Mouse (Mus musculus) cerebellum, adult 2 months (tissue): ENCODE results near the gene Arid5b. TPM values are rescaled to one million over a fixed set of nuclear protein-coding genes. Genes with fewer than 3 reads are reported as not detected.

Experiments
- DNase-seq, 2 experiments: peaks; one replicate each; pipeline ENCODE4 v3.0.0; 2021
- H3K27ac ChIP-seq: fragments of 200-500 bp; 2 replicates; pipeline ENCODE4 v1.5.1; 2012; ENCODE audit warnings: low read length, control low read depth, inconsistent platforms; ENCODE audit not compliant: insufficient read depth
- H3K27me3 ChIP-seq: fragments of 200-500 bp; 2 replicates; pipeline ENCODE4 v1.6.1; 2012; ENCODE audit warnings: inconsistent platforms, mild to moderate bottlenecking, low read length, moderate library complexity; ENCODE audit not compliant: control insufficient read depth, insufficient read depth
- H3K4me1 ChIP-seq: fragments of 200-500 bp; 2 replicates; pipeline ENCODE4 v1.6.1; 2011; ENCODE audit warnings: low read length; ENCODE audit not compliant: control insufficient read depth, insufficient read depth
- H3K4me3 ChIP-seq: fragments of 200-500 bp; replicated peaks from 2 replicates; pipeline ENCODE3; 2011; ENCODE audit warnings: mild to moderate bottlenecking, low read depth, low read length, control low read depth; ENCODE audit not compliant: insufficient read depth
- CTCF ChIP-seq: fragments of 200-500 bp; IDR thresholded peaks from 2 replicates; pipeline ENCODE4 v1.5.1; 2011; ENCODE audit warnings: low read depth, mild to moderate bottlenecking, control low read depth, low read length, moderate library complexity, borderline replicate concordance; ENCODE audit not compliant: insufficient read depth
- POLR2A ChIP-seq: fragments of 200-500 bp; IDR thresholded peaks from 2 replicates; pipeline ENCODE4 v1.6.1; 2011; ENCODE audit warnings: low read length, control low read depth, borderline replicate concordance; ENCODE audit not compliant: insufficient read depth
- WGBS: fragments of 180-500 bp; shearing (Covaris S2); methylation state at CpG from one replicate; pipeline ENCODE4 v1.1.7; 2018; 5-methylcytosine and 5-hydroxymethylcytosine counted together
- polyA plus RNA-seq: library from polyadenylated mRNA; depleted of rRNA; stranded (reverse); fragments of >200 nt; gene quantifications from 2 replicates; pipeline ENCODE4 v1.2.3, GENCODE M21; 2012

Arid5b gene
- polyA plus RNA-seq, 1 experiment: 10.9 TPM

DNA sequence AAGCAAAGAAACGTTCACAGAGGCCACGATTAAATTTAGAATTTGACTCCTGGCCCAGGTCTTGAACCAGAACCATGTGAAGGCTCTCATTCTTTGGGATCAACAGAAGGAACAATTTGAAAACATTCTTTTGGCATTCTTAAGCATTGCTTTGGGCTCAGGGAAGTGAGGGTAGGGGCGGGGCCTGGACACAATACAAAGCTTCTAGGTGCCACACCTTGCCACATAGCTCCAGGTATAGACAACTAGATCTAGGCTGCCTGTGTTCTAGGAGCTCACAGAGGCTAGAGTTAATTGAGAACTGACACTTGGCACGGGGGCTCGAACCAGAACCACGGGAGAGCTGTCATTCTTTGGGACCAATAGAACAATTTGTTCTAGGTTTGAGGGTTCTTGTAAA lies 130.0 kb downstream of the Arid5b start:
- no peaks in the 10 kb centered on the region for H3K27me3 ChIP-seq
- H3K27ac ChIP-seq: no peak overlapping the region
- no peak overlapping the region for H3K4me3 ChIP-seq
- TF ChIP-seq CTCF: no peak
- no peak for TF ChIP-seq POLR2A
- WGBS: 57% methylated on average over 6 of the region's 6 CpGs
- H3K4me1 ChIP-seq: no peaks in the 10 kb centered on the region
- DNase-seq: no peak

DNA sequence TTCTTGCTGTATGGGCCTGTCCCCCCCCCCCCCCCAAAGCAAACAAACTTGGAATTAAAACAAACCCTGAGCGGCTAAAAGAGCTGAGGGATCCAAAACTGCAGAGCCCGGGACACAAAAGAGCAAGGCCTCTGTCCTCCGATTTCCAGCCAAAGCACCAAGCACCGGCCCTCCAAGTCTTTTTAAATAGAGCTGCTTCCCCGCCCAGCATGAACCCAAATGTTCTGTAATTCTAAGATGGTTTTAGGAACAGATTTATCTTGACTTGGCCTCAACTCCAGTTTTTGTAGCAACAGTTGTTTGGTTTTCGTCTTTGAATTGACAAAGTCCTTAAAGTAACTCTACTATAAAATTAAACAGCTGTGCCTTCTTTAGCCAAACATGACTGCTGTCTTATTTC lies 130.8 kb downstream of the Arid5b start:
- Histone ChIP-seq H3K4me1 (no peaks in the 10 kb centered on the region), H3K4me3 (no peak overlapping the region), H3K27me3 (no peaks in the 10 kb centered on the region), H3K27ac (no peak overlapping the region)
- 40% methylated on average over 6 of the region's 6 CpGs for WGBS
- no peak for TF ChIP-seq POLR2A
- TF ChIP-seq CTCF: no peak
- DNase-seq: no peak

DNA sequence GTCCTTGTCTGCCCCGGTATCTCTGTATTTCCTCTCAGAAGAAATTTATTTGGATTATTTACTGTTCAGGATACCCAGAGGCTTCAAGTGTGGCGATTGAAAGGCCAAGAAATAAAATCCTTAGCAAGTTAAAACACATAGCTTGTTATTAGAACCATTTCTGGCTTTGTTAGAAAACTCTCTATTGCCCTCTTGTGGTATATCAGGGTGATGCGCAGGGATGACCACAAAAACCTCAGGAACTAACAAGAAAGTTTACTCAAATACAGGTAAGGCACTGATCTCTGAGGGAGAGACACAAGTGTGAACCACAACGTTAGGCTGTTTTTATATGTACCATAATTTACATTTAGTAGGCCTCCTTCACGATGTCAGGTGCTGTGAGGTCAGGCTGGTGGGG lies 131.7 kb downstream of the Arid5b start:
- Histone ChIP-seq H3K27me3 (no peaks in the 10 kb centered on the region), H3K4me3 (no peak overlapping the region), H3K27ac (no peak overlapping the region), H3K4me1 (no peaks in the 10 kb centered on the region)
- WGBS: 11% methylated on average over 5 of the region's 5 CpGs
- TF ChIP-seq CTCF: peak; percentile 49; the same call in 1 of the 2 replicates
- no peak for TF ChIP-seq POLR2A
- DNase-seq: peak; percentile 54 to 58

DNA sequence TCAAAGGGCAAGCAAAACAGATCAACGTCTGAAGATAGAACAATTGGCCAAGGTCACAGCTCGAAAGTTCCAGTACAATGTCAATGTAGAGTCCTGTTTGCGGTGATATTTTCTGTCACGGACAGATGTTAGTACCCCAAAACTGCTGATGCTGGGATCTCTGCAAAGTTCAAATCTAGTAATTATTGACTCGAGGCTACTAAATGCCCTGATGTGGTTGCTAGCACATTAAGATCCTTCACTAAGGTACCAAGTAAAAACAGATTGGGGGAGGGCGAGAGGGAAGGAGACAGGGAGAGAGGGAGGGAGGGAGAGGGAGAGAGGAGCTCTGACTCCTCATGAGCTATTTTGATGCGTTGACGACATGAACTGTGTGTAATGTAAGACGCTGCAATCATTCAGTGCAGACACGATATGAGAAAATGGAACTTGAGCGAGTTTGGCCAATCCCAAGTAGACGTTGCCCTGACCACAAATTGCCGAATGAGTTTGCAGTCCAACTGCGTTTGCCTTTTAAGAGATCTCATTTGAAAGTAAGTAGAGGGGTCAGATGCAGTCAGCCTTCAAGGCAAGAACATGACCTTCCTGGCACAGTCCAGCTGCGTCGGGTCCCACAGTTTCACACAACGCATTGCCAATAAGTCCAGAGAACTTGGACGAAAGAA lies 133.1 kb downstream of the Arid5b start:
- Histone ChIP-seq H3K4me1 (no peaks in the 10 kb centered on the region), H3K27me3 (no peaks in the 10 kb centered on the region), H3K4me3 (no peak overlapping the region), H3K27ac (no peak overlapping the region)
- TF ChIP-seq CTCF (no peak), POLR2A (no peak)
- 83% methylated on average over 18 of the region's 18 CpGs for WGBS
- DNase-seq: no peak

DNA sequence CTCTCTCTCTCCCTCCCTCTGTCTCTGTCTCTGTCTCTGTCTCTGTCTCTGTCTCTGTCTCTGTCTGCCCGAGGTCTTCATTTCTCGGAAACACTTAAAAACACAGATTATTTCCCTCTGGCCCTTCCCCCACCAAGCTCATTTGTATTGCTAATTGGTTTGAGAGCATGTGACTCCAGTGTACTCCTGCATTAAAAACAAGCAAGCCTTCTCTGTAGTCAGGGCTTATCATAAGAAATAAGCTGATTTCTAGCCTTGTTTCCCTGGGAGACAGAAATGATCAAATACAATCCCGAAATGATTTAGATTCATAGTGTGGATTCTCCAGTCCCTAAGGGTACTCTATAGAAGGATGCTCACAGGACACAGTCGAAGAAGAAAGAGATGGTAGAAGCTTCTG lies 136.0 kb downstream of the Arid5b start:
- Histone ChIP-seq H3K4me1 (no peaks in the 10 kb centered on the region), H3K27me3 (no peaks in the 10 kb centered on the region), H3K27ac (no peak overlapping the region), H3K4me3 (no peak overlapping the region)
- no peak for DNase-seq
- WGBS: 89% methylated on average over 4 of the region's 4 CpGs
- TF ChIP-seq CTCF: no peak
- TF ChIP-seq POLR2A: no peak

DNA sequence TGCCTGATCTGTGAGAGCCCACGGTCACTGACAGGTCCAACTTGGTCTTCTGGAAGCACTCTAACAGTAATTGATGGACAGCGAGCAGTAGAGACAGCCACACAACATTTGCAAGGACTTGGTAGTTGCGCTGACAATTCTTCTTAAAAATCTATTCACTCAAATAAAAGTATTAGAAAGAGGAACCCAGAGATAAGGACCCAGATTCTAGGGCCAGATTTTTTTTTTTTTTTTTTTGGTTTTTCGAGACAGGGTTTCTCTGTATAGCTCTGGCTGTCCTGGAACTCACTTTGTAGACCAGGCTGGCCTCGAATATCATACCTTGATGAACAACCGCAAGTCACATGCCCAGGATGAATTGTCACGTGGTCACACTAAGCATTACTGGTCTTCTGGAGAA lies 137.0 kb downstream of the Arid5b start:
- TF ChIP-seq CTCF (no peak), POLR2A (no peak)
- no peak for DNase-seq
- 95% methylated on average over 7 of the region's 7 CpGs for WGBS

DNA sequence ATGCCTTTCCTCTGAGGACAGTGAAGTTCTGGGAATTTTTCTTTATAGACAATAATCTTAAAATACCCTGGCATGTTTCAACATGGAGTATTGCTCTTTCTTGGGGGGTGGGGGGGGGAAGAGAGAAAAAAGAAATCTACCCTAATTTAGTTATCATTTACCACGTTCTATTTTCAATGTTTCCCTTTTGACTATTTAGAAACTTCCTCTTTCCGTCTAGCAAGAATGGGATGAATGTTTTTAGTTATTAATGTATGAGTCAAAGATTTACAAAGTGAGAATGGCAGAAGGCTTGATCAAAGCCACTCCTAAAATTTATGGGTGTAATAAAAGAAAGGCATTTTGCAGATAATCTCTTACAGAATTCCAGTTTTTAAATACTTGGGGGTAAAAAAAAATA lies 137.7 kb downstream of the Arid5b start:
- H3K27ac ChIP-seq: no peak overlapping the region
- no peak overlapping the region for H3K4me3 ChIP-seq
- no peaks in the 10 kb centered on the region for H3K27me3 ChIP-seq
- DNase-seq: no peak
- no peaks in the 10 kb centered on the region for H3K4me1 ChIP-seq
- TF ChIP-seq CTCF (no peak), POLR2A (no peak)
- 81% methylated on average over 2 of the region's 2 CpGs for WGBS

More for the DNA sequence above, 137.0 kb downstream of the Arid5b start:
- Histone ChIP-seq H3K4me3 (no peak overlapping the region), H3K27ac (no peak overlapping the region), H3K4me1 (no peaks in the 10 kb centered on the region), H3K27me3 (no peaks in the 10 kb centered on the region)

DNA sequence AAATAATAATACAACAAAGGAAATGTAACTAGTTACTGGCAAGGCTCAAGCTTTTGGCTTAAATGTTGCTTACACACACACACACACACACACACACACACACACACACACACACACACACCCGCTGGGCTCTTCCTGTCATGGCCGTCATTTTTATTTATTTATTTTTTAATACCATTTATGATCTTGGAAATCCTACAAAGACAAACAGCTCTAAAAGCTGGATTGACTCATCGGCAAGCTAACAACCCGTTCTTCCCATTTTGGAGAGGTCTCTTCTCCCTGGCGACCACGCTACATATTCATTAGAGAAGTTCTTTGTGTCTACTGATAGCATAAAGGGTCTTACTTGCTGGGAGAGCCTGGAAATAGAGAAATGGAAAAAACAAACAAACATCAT lies 138.2 kb downstream of the Arid5b start:
- Histone ChIP-seq H3K4me1 (no peaks in the 10 kb centered on the region), H3K27me3 (no peaks in the 10 kb centered on the region), H3K4me3 (no peak overlapping the region), H3K27ac (no peak overlapping the region)
- WGBS: 67% methylated on average over 6 of the region's 6 CpGs
- TF ChIP-seq CTCF (no peak), POLR2A (no peak)
- DNase-seq: no peak
